Mouse (Mus musculus) CH12.LX (cell line): ENCODE results near the gene Gphb5. TPM values are rescaled to one million over a fixed set of nuclear protein-coding genes. Genes with fewer than 3 reads are reported as not detected.

Experiments
- DNase-seq: peaks from one replicate; pipeline ENCODE4 v3.0.0-alpha.2; 2013; ENCODE audit errors: extremely low read depth
- H3K27ac ChIP-seq: 2 replicates; pipeline ENCODE4 v1.5.1; 2012; ENCODE audit warnings: low read depth, mild to moderate bottlenecking, control low read depth, moderate library complexity; ENCODE audit not compliant: insufficient read depth
- H3K27me3 ChIP-seq: replicated peaks from 2 replicates; pipeline ENCODE3; 2012; ENCODE audit warnings: inconsistent platforms
- H3K36me3 ChIP-seq, 2 experiments: replicated peaks in 1 of 2; 2 replicates each; pipeline versions ENCODE3 to v1.6.1; 2012; ENCODE audit warnings: inconsistent platforms in 1 of 2, low read length in 1 of 2, mild to moderate bottlenecking in 1 of 2, mixed read lengths in 1 of 2, moderate library complexity in 1 of 2; ENCODE audit not compliant: control insufficient read depth in 1 of 2, insufficient read depth in 1 of 2
- H3K4me1 ChIP-seq, 2 experiments: 2 replicates each; pipeline ENCODE4 v1.6.1; 2012; ENCODE audit warnings: inconsistent platforms in 1 of 2, moderate library complexity in 1 of 2; ENCODE audit not compliant: insufficient read depth in 2 of 2, control insufficient read depth in 1 of 2
- H3K4me2 ChIP-seq: 2 replicates; pipeline ENCODE4 v1.6.1; 2012; ENCODE audit warnings: low read depth, mild to moderate bottlenecking, control low read depth; ENCODE audit not compliant: poor library complexity, insufficient read depth, severe bottlenecking
- H3K4me3 ChIP-seq, 3 experiments: fragments of 150-350 bp in 1 of 3; sonication (generic) in 1 of 3; replicated peaks in 1 of 3; 2 replicates each; pipeline versions ENCODE3 to v1.5.1; 2011 to 2012; ENCODE audit warnings: low read depth in 2 of 3, low read length in 2 of 3, mild to moderate bottlenecking in 2 of 3, moderate library complexity in 2 of 3, control low read depth in 1 of 3, improper control_type of control experiment in 1 of 3, inconsistent platforms in 1 of 3, mixed read lengths in 1 of 3; ENCODE audit not compliant: poor library complexity in 1 of 3
- H3K79me2 ChIP-seq: replicated peaks from 2 replicates; pipeline ENCODE4 v1.6.1; 2012; ENCODE audit warnings: mild to moderate bottlenecking, moderate library complexity; ENCODE audit not compliant: control insufficient read depth, poor library complexity, insufficient read depth, severe bottlenecking; ENCODE audit errors: extremely low read depth
- H3K9ac ChIP-seq: 2 replicates; pipeline ENCODE4 v1.6.1; 2012; ENCODE audit warnings: low read depth, mild to moderate bottlenecking, control low read depth, moderate library complexity; ENCODE audit not compliant: insufficient read depth
- H3K9me3 ChIP-seq: replicated peaks from 2 replicates; pipeline ENCODE3; 2012; ENCODE audit warnings: low read length, inconsistent platforms, mixed read lengths
- CTCF ChIP-seq, 2 experiments: IDR thresholded peaks in 1 of 2; conservative IDR thresholded peaks in 1 of 2; 2 replicates each; pipeline ENCODE4 v1.5.1; 2011 to 2012; ENCODE audit warnings: low read depth in 2 of 2, low read length in 2 of 2, improper control_type of control experiment in 1 of 2, inconsistent platforms in 1 of 2, mild to moderate bottlenecking in 1 of 2, moderate library complexity in 1 of 2
- E2F4 ChIP-seq: IDR thresholded peaks from 2 replicates; pipeline ENCODE4 v1.6.1; 2011; ENCODE audit warnings: low read depth, low read length, improper control_type of control experiment; ENCODE audit not compliant: insufficient replicate concordance
- ELF1 ChIP-seq: IDR thresholded peaks from 2 replicates; pipeline ENCODE4 v1.6.1; 2014; ENCODE audit warnings: low read depth, mild to moderate bottlenecking, inconsistent platforms, low read length, improper control_type of control experiment
- EP300 ChIP-seq: IDR thresholded peaks from 2 replicates; pipeline ENCODE4 v1.6.1; 2011; ENCODE audit warnings: low read length, improper control_type of control experiment
- IRF4 ChIP-seq: IDR thresholded peaks from 2 replicates; pipeline ENCODE4 v1.6.1; 2014; ENCODE audit warnings: low read depth, mild to moderate bottlenecking, inconsistent platforms, low read length, improper control_type of control experiment
- JUND ChIP-seq: conservative IDR thresholded peaks from 2 replicates; pipeline ENCODE4 v1.6.1; 2011; ENCODE audit warnings: low read depth, low read length, improper control_type of control experiment
- KAT2A ChIP-seq: IDR thresholded peaks from 2 replicates; pipeline ENCODE4 v1.6.1; 2012; ENCODE audit warnings: low read length, improper control_type of control experiment, inconsistent platforms; ENCODE audit not compliant: insufficient replicate concordance
- MAZ ChIP-seq: IDR thresholded peaks from 2 replicates; pipeline ENCODE4 v1.6.1; 2012; ENCODE audit warnings: low read depth, mild to moderate bottlenecking, inconsistent platforms, low read length, improper control_type of control experiment, moderate library complexity
- MEF2A ChIP-seq: IDR thresholded peaks from 2 replicates; pipeline ENCODE4 v1.6.1; 2014; ENCODE audit warnings: low read depth, mild to moderate bottlenecking, inconsistent platforms, low read length, improper control_type of control experiment, borderline replicate concordance
- MXI1 ChIP-seq: IDR thresholded peaks from 2 replicates; pipeline ENCODE4 v1.6.1; 2011; ENCODE audit warnings: mild to moderate bottlenecking, low read depth, low read length, improper control_type of control experiment
- MYC ChIP-seq: IDR thresholded peaks from 2 replicates; pipeline ENCODE4 v1.6.1; 2011; ENCODE audit warnings: low read depth, mild to moderate bottlenecking, improper control_type of control experiment, low read length
- NELFE ChIP-seq: IDR thresholded peaks from 2 replicates; pipeline ENCODE4 v1.6.1; 2011; ENCODE audit warnings: low read depth, low read length, improper control_type of control experiment
- PAX5 ChIP-seq: IDR thresholded peaks from 2 replicates; pipeline ENCODE4 v1.6.1; 2012; ENCODE audit warnings: low read length, inconsistent platforms, mixed read lengths
- POLR2A ChIP-seq: IDR thresholded peaks from 2 replicates; pipeline ENCODE4 v1.6.1; 2011; ENCODE audit warnings: low read depth, mild to moderate bottlenecking, improper control_type of control experiment, low read length
- RAD21 ChIP-seq: IDR thresholded peaks from 2 replicates; pipeline ENCODE4 v1.6.1; 2011; ENCODE audit warnings: low read depth, mild to moderate bottlenecking, low read length, improper control_type of control experiment, moderate library complexity
- RCOR1 ChIP-seq: conservative IDR thresholded peaks from 2 replicates; pipeline ENCODE4 v1.6.1; 2012; ENCODE audit warnings: low read depth, mild to moderate bottlenecking, inconsistent platforms, low read length, improper control_type of control experiment
- SMC3 ChIP-seq: IDR thresholded peaks from 2 replicates; pipeline ENCODE4 v1.6.1; 2011; ENCODE audit warnings: low read depth, low read length, improper control_type of control experiment
- TBP ChIP-seq: conservative IDR thresholded peaks from 2 replicates; pipeline ENCODE4 v1.6.1; 2011; ENCODE audit warnings: low read depth, low read length, improper control_type of control experiment
- TCF12 ChIP-seq: IDR thresholded peaks from 2 replicates; pipeline ENCODE4 v1.6.1; 2014; ENCODE audit warnings: low read depth, mild to moderate bottlenecking, inconsistent platforms, low read length, improper control_type of control experiment
- UBTF ChIP-seq: IDR thresholded peaks from 2 replicates; pipeline ENCODE4 v1.6.1; 2012; ENCODE audit warnings: low read depth, mild to moderate bottlenecking, inconsistent platforms, low read length, improper control_type of control experiment, moderate library complexity
- USF1 ChIP-seq: IDR thresholded peaks from 2 replicates; pipeline ENCODE4 v1.6.1; 2014; ENCODE audit warnings: low read depth, mild to moderate bottlenecking, inconsistent platforms, low read length, improper control_type of control experiment
- USF2 ChIP-seq: conservative IDR thresholded peaks from 2 replicates; pipeline ENCODE4 v1.6.1; 2011; ENCODE audit warnings: low read depth, low read length, improper control_type of control experiment
- ZC3H11A ChIP-seq: IDR thresholded peaks from 2 replicates; pipeline ENCODE4 v1.6.1; 2012; ENCODE audit warnings: low read depth, mild to moderate bottlenecking, inconsistent platforms, low read length, improper control_type of control experiment
- ZNF384 ChIP-seq: IDR thresholded peaks from 2 replicates; pipeline ENCODE4 v1.6.1; 2012; ENCODE audit warnings: low read depth, low read length, improper control_type of control experiment, inconsistent platforms
- dilution Hi-C: fragments of 300-500 bp; cut with MboI; formaldehyde crosslinking; loops from 2 replicates; pipeline ENCODE4 v1.14.3; 2020; ENCODE audit warnings: low sequenced_read_pairs; ENCODE audit not compliant: extremely low pct_unique_long_range_greater_than_20kb, extremely low pct_ligation_motif_present
- in situ Hi-C: fragments of 300-500 bp; cut with MboI; formaldehyde crosslinking; loops from 3 replicates; pipeline ENCODE4 v1.14.3; 2019; ENCODE audit warnings: low sequenced_read_pairs, low pct_ligation_motif_present, low pct_unique_long_range_greater_than_20kb, mixed read lengths
- polyA plus RNA-seq: library from polyadenylated mRNA; unstranded; fragments of >175 nt; gene quantifications from 2 replicates; pipeline ENCODE4 v1.2.1, GENCODE M21; 2012; ENCODE audit warnings: low read depth; ENCODE audit not compliant: insufficient read length
- total RNA-seq, 2 experiments: library from RNA; depleted of rRNA; stranded (reverse); fragments of 300-350 nt in 1 of 2; fragments of >200 nt in 1 of 2; gene quantifications; 2 replicates each; pipeline ENCODE4 v1.2.3; 2012 to 2014

Gphb5 gene
- total and polyA plus RNA-seq, 3 experiments: not detected

DNA sequence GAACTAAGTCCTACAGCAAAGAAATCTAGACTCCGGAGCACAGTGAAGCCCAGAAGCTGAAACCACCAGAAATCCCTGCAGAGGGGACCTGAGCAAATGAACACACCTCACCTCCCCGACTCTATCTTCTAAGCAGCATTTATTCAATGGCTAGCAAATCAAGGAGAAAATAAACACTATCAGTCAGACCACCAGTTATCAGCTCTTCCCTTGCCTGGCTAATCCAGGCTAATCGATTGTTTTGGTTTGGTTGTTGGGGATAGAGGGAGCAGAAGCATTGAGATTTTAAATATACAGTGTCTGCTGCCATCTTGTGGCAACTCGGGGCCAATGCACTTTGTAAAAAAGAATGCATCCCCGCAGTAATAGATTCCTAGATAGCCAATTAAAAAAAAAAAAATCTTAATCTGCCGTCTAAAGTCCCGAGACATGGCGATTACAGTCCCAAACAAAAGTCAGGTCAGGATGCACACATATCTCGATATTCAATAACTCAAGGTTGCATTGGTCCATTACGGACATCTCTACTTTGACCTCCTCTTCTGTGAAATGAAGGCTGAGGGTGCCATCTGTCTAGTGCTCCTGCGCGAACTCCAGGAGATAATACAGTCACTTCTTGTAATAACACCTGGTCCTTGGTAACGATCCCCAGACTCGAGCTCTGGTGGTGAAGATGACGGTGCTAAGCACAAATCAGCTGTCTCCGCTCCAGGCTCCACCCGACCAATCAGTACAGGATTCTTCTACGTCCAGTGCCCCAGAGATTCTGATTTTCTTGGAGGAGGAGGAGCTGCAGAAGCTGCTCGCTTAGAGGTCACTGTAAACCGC is 27.1 kb downstream of the Gphb5 start:
- Histone ChIP-seq H3K4me2 (no peak overlapping the region), H3K4me1 (no peaks in the 10 kb centered on the region), H3K36me3 (no peaks in the 10 kb centered on the region), H3K9ac (no peak overlapping the region), H3K79me2 (no peaks in the 10 kb centered on the region), H3K4me3 (no peak overlapping the region), H3K27ac (no peak overlapping the region), H3K9me3 (no peaks in the 10 kb centered on the region), H3K27me3 (no peaks in the 10 kb centered on the region)
- TF ChIP-seq ZNF384: peak; percentile 48; the same call in 1 of the 2 replicates
- no peak for TF ChIP-seq UBTF
- TF ChIP-seq ZC3H11A: peak; percentile 33; the same call in 1 of the 2 replicates
- peak; percentile 81 for TF ChIP-seq SMC3
- no peak for TF ChIP-seq TBP
- TF ChIP-seq ELF1: no peak
- TF ChIP-seq RAD21: peak; percentile 89
- TF ChIP-seq RCOR1: no peak
- no peak for TF ChIP-seq KAT2A
- no peak for TF ChIP-seq TCF12
- TF ChIP-seq USF1: no peak
- peak; percentile 66 to 85 for TF ChIP-seq CTCF (conservative IDR thresholded peaks at IDR 0.05 in 1 of 2, IDR thresholded peaks at IDR 0.05 in 1 of 2; ENCODE audit: low read depth in 2 of 2, low read length in 2 of 2)
- DNase-seq: peak; percentile 30
- dilution Hi-C loops: no loop called here
- in situ Hi-C loops: loop anchor here (10.0 kb wide), 1 partner anchor 1075 kb away; the partner anchor contains the start of gene Gm11042

DNA sequence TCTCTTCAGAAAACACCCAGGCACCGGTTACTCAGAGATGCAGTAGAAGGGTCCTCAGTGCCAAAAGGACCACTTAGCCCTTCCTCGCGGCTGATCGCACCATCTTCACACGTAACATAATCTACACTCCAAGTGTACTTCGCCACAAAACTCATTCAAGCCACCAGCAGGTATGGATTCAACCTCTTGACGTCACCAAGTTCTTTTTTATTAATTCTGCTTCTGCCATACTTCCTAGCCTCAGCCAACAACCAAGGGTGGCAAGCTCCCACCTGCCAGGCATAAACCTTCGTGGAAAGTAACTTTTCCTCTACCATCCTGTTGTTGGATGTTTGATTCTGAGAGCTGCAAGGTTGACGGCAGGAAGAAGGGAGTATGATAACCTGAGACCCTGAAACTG is 28.1 kb downstream of the Gphb5 start:
- in situ Hi-C loops (no loop called here), dilution Hi-C loops (no loop called here)
- H3K4me2 ChIP-seq: no peak overlapping the region
- H3K27me3 ChIP-seq: no peaks in the 10 kb centered on the region
- no peak overlapping the region for H3K4me3 ChIP-seq
- no peaks in the 10 kb centered on the region for H3K79me2 ChIP-seq
- no peak for TF ChIP-seq USF1
- no peak for TF ChIP-seq MEF2A
- no peak for TF ChIP-seq JUND
- TF ChIP-seq NELFE: no peak
- TF ChIP-seq EP300: no peak
- TF ChIP-seq MAZ: no peak
- TF ChIP-seq SMC3: no peak
- no peak for TF ChIP-seq ZC3H11A
- no peak for TF ChIP-seq IRF4
- TF ChIP-seq USF2: no peak
- TF ChIP-seq E2F4: no peak
- TF ChIP-seq ELF1: no peak
- TF ChIP-seq MYC: no peak
- no peak for TF ChIP-seq MXI1
- TF ChIP-seq POLR2A: no peak
- TF ChIP-seq PAX5: no peak
- H3K36me3 ChIP-seq: no peaks in the 10 kb centered on the region
- no peak for DNase-seq
- H3K9me3 ChIP-seq: no peaks in the 10 kb centered on the region
- H3K9ac ChIP-seq: no peak overlapping the region
- H3K27ac ChIP-seq: no peak overlapping the region
- no peaks in the 10 kb centered on the region for H3K4me1 ChIP-seq
